Mouse (Mus musculus): ENCODE measurements around the gene Gm8439. TPM values are rescaled to one million over a fixed set of nuclear protein-coding genes. Genes with fewer than 3 reads are reported as not detected.

Gm8439 gene
- polyA plus RNA-seq, 1 experiment from 2014 or later: 0.36 TPM

Other genes with a start within 250 kb of the Gm8439 start
- gene Scmh1, start 183.5 kb upstream of the Gm8439 start, polyA plus RNA-seq (2016; fragmentation: Nextera tagmentation; extraction: Ambion mirVana): 58.3 and 86.8 TPM in 2 replicates
- 0.10 TPM in 2 replicates for gene Slfnl1, start 56.5 kb upstream of the Gm8439 start, polyA plus RNA-seq (2016; fragmentation: Nextera tagmentation; extraction: Ambion mirVana)
- 114 and 117 TPM in 2 replicates for gene Ctps, start 18.5 kb upstream of the Gm8439 start, polyA plus RNA-seq (2016; fragmentation: Nextera tagmentation; extraction: Ambion mirVana)
- gene Cited4, start 77.8 kb downstream of the Gm8439 start, polyA plus RNA-seq (2016; fragmentation: Nextera tagmentation; extraction: Ambion mirVana): 47.3 and 47.5 TPM in 2 replicates
- gene Kcnq4, start 159.9 kb downstream of the Gm8439 start, polyA plus RNA-seq (2016; fragmentation: Nextera tagmentation; extraction: Ambion mirVana): 1.1 and 1.7 TPM in 2 replicates
- gene Nfyc, start 242.8 kb downstream of the Gm8439 start, polyA plus RNA-seq (2016; fragmentation: Nextera tagmentation; extraction: Ambion mirVana): 111 and 117 TPM in 2 replicates

Measured in heart, embryonic 10.5 days (tissue).